Mouse (Mus musculus): ENCODE measurements around the gene U2af2. TPM values are rescaled to one million over a fixed set of nuclear protein-coding genes. Genes with fewer than 3 reads are reported as not detected.

Gene U2af2
- polyA plus RNA-seq, 1 experiment from 2014 or later: 124 TPM

DNA sequence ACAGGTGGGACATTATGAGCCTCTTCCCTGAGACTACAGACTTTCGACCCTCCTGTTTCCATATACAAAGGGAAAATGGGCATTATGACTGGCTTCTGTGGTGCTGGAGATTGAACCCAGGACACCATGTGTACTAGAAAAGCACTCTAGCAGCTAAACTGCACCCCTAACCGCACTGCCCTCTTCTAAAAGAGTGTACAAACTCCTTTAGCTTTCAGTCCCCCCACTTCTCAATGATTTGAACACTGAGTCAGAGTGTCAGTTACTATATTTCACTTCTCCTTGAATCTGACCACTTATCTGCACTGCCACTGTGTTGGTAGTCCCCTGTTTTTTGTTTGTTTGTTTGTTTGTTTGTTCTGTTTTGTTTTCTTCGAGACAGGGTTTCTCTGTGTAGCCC, 28.1 kb upstream of the U2af2 start, which contains the start of gene 4632433K11Rik:
Gene 4632433K11Rik (plus strand): TSS at position 301 of the 400 bp plus-strand sequence.
- Histone ChIP-seq H3K4me1 (ENCODE audit: control insufficient read depth, insufficient read depth, low read length) (0 out of 2 replicates have a peak, but pooled peaks cover 7% of the 10 kb centered on the region), H3K9me3 (replicated peaks; ENCODE audit: control insufficient read depth, low read length) (peaks cover 21% of the 10 kb centered on the region), H3K9ac (ENCODE audit: low read length) (no peak within 1 kb of the TSS), H3K27me3 (replicated peaks; ENCODE audit: control insufficient read depth, insufficient read depth, low read length) (no peaks in the 10 kb centered on the region), H3K36me3 (ENCODE audit: control insufficient read depth, insufficient read depth, low read length) (peaks cover 64% of the 10 kb centered on the region), H3K4me2 (ENCODE audit: low read length) (no peak within 1 kb of the TSS), H3K4me3 (ENCODE audit: low read depth, low read length) (no peak within 1 kb of the TSS), H3K27ac (ENCODE audit: low read depth, low read length) (no peak within 1 kb of the TSS)
- DNase-seq (ENCODE audit: low spot score): no peak
- no peak for ATAC-seq
- WGBS: 92% methylated on average over 3 of the region's 3 CpGs

DNA sequence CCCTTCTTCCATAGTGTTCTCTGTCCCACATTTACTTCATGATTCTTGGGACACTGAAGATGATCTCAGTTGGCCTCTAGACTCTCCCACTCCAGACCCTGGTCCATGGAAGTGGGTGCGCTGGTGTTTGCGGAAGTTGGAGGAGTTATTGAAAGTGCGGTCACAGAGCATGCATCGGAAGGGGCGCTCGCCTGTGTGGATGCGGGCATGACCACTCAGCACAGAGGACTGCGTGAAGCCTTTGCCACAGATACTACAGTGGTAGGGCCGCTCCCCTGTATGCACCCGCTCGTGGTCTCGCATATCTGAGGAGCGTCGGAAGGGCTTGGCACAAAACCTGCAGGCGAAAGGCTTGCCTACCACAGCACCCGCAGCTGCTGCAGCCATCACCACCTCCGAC, 26.3 kb upstream of the U2af2 start:
- ATAC-seq (no peak), DNase-seq (ENCODE audit: low spot score) (no peak)
- Histone ChIP-seq H3K27ac (ENCODE audit: low read depth, low read length) (no peak overlapping the region), H3K36me3 (ENCODE audit: control insufficient read depth, insufficient read depth, low read length) (peaks cover 46% of the 10 kb centered on the region), H3K4me2 (ENCODE audit: low read length) (no peak overlapping the region), H3K4me1 (ENCODE audit: control insufficient read depth, insufficient read depth, low read length) (0 out of 2 replicates have a peak, but pooled peaks cover 8% of the 10 kb centered on the region), H3K4me3 (ENCODE audit: low read depth, low read length) (no peak overlapping the region), H3K27me3 (replicated peaks; ENCODE audit: control insufficient read depth, insufficient read depth, low read length) (no peaks in the 10 kb centered on the region), H3K9ac (ENCODE audit: low read length) (no peak overlapping the region), H3K9me3 (replicated peaks; ENCODE audit: control insufficient read depth, low read length) (peaks cover 11% of the 10 kb centered on the region)
- 99% methylated on average over 17 of the region's 17 CpGs for WGBS

DNA sequence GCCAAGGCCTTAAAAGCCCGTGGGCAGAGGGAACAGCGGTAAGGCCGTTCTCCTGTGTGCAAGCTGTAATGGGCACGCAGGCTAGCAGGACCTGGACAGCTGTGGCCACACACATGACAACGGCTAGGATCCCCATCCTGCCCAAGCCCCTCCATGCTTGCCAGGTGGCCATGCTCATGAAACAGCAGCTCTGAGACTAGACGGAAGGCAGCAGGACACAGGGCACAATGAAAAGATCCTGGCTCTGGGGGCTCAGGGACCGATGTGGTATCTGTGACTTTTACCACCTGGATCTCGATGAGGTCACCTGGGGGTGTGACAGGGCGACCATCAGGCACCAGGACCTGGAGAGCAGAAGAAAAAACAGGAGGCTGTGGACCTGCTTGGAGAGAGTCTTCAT, 25.8 kb upstream of the U2af2 start:
- Histone ChIP-seq H3K9ac (ENCODE audit: low read length) (no peak overlapping the region), H3K4me3 (ENCODE audit: low read depth, low read length) (no peak overlapping the region), H3K9me3 (replicated peaks; ENCODE audit: control insufficient read depth, low read length) (peaks cover 6% of the 10 kb centered on the region), H3K36me3 (ENCODE audit: control insufficient read depth, insufficient read depth, low read length) (peaks cover 41% of the 10 kb centered on the region), H3K27ac (ENCODE audit: low read depth, low read length) (no peak overlapping the region), H3K27me3 (replicated peaks; ENCODE audit: control insufficient read depth, insufficient read depth, low read length) (no peaks in the 10 kb centered on the region), H3K4me2 (ENCODE audit: low read length) (no peak overlapping the region), H3K4me1 (ENCODE audit: control insufficient read depth, insufficient read depth, low read length) (0 out of 2 replicates have a peak, but pooled peaks cover 8% of the 10 kb centered on the region)
- DNase-seq (ENCODE audit: low spot score) (no peak), ATAC-seq (no peak)
- 95% methylated on average over 9 of the region's 9 CpGs for WGBS

DNA sequence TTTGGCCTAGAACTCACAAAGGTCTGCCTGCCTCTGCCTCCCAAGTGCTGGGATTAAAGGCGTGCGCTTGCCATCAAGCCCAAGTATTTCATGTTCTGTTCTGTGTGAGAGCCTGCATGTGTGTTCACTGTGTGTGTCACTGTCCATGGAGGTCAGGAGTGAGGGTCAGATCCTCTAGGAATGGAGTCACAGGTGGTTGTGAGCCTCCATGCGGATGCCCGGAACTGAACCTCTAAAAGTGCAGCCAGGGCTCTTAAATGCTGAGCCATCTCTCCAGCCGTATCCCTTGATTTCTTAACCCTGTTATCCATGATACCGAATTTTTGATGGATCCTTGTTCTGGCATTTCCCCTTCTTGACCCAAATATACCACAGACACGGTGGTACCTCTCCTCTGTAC, 24.9 kb upstream of the U2af2 start:
- Histone ChIP-seq H3K9ac (ENCODE audit: low read length) (no peak overlapping the region), H3K4me1 (ENCODE audit: control insufficient read depth, insufficient read depth, low read length) (0 out of 2 replicates have a peak, but pooled peaks cover 8% of the 10 kb centered on the region), H3K9me3 (replicated peaks; ENCODE audit: control insufficient read depth, low read length) (no peaks in the 10 kb centered on the region), H3K27me3 (replicated peaks; ENCODE audit: control insufficient read depth, insufficient read depth, low read length) (no peaks in the 10 kb centered on the region), H3K4me2 (ENCODE audit: low read length) (no peak overlapping the region), H3K4me3 (ENCODE audit: low read depth, low read length) (no peak overlapping the region), H3K36me3 (ENCODE audit: control insufficient read depth, insufficient read depth, low read length) (peaks cover 32% of the 10 kb centered on the region), H3K27ac (ENCODE audit: low read depth, low read length) (no peak overlapping the region)
- 90% methylated on average over 7 of the region's 7 CpGs for WGBS
- no peak for ATAC-seq
- DNase-seq (ENCODE audit: low spot score): no peak

DNA sequence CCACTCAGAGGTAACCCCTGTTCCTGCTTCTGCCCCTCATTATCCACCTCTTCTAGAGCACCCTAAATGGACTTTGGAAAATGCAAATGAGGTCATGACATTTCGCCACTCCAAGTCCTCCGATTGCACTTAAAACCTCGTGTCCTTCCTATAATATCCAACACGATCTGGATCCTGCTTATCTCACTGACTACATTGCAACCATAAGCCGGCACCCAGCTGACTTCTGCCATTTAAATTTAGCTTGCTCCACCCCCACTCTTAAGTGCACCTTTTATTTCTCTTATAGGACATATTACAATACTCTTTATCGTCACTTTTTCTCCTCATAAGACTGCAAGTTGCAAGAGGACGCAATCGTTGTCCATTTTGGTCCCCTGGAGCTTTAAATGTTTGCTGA, 24.5 kb upstream of the U2af2 start:
- Histone ChIP-seq H3K4me2 (ENCODE audit: low read length) (peak overlapping the region; percentile 61), H3K27ac (ENCODE audit: low read depth, low read length) (peak overlapping the region; percentile 94; the same call in 1 of the 2 replicates), H3K4me1 (ENCODE audit: control insufficient read depth, insufficient read depth, low read length) (0 out of 2 replicates have a peak, but pooled peaks cover 8% of the 10 kb centered on the region), H3K27me3 (replicated peaks; ENCODE audit: control insufficient read depth, insufficient read depth, low read length) (no peaks in the 10 kb centered on the region), H3K4me3 (ENCODE audit: low read depth, low read length) (peak overlapping the region; percentile 58; the same call in 1 of the 2 replicates), H3K36me3 (ENCODE audit: control insufficient read depth, insufficient read depth, low read length) (peaks cover 28% of the 10 kb centered on the region), H3K9ac (ENCODE audit: low read length) (no peak overlapping the region), H3K9me3 (replicated peaks; ENCODE audit: control insufficient read depth, low read length) (no peaks in the 10 kb centered on the region)
- 89% methylated on average over 8 of the region's 8 CpGs for WGBS
- ATAC-seq (no peak), DNase-seq (ENCODE audit: low spot score) (no peak)

DNA sequence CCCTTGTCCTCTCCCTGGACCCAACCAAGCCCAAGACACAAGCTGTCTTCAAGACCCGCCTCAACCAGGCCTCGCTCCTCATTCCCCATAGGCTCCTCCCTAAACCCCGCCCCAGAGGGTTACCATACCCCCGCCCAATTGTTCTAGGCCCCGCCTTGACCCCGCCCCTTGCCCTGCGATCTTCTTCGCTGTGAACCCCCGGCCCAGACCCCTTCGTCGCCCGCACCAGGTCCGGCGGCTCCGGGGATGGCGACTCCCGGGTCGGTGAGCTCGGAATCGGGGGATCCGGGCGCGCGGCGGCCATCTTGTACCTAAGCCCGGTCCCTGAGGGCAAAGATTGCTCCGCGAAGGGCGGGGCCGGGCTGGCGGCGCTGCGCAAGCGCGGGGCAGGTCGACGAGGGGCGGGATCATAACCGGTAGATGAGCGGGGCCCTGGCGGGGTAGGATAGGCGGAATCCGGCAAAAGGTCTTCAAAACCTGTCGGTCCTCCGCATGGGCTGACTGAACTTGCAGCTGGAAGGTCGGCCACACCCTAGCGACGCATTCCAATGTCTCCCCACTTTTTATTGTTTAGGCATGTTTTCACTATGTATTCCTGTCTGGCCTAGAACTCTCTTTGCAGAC, 23.7 kb upstream of the U2af2 start, which contains the start of gene Zfp784:
Gene Zfp784 (minus strand): TSS at position 338 of the 624 bp plus-strand sequence.
- Histone ChIP-seq H3K9me3 (replicated peaks; ENCODE audit: control insufficient read depth, low read length) (no peaks in the 10 kb centered on the region), H3K36me3 (ENCODE audit: control insufficient read depth, insufficient read depth, low read length) (peaks cover 20% of the 10 kb centered on the region), H3K27me3 (replicated peaks; ENCODE audit: control insufficient read depth, insufficient read depth, low read length) (no peaks in the 10 kb centered on the region), H3K27ac (ENCODE audit: low read depth, low read length) (peak within 1 kb of the TSS; percentile 94), H3K9ac (ENCODE audit: low read length) (peak within 1 kb of the TSS; percentile 76), H3K4me2 (ENCODE audit: low read length) (peak within 1 kb of the TSS; percentile 61), H3K4me3 (ENCODE audit: low read depth, low read length) (peak within 1 kb of the TSS; percentile 58), H3K4me1 (ENCODE audit: control insufficient read depth, insufficient read depth, low read length) (0 out of 2 replicates have a peak, but pooled peaks cover 8% of the 10 kb centered on the region)
- DNase-seq (ENCODE audit: low spot score): peak; percentile 92
- ATAC-seq: peak; percentile 97
- under 1% methylated on average over 48 of the region's 48 CpGs for WGBS

DNA sequence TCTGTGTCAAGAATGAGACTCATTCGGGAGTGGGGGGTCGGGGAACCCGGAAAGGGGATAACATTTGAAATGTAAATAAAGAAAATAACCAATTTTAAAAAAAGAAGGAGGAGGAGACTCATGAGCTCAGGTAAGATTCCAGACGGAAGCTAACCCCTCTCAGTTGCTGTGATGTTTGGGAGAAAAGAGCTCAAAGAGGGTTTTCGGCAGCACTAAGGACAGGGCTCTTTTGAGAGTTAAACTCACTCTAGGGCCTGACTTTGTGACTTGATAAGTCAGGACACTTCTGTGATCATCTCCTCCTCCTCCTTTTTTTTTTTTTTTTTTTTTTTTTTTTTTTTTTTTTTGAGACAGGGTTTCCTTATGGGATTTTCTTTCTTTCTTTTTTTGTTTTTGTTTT, 23.0 kb upstream of the U2af2 start:
- H3K27ac ChIP-seq (ENCODE audit: low read depth, low read length): peak overlapping the region; percentile 94
- peaks cover 14% of the 10 kb centered on the region for H3K36me3 ChIP-seq (ENCODE audit: control insufficient read depth, insufficient read depth, low read length)
- peak overlapping the region; percentile 61 for H3K4me2 ChIP-seq (ENCODE audit: low read length)
- H3K9me3 ChIP-seq (replicated peaks; ENCODE audit: control insufficient read depth, low read length): no peaks in the 10 kb centered on the region
- H3K27me3 ChIP-seq (replicated peaks; ENCODE audit: control insufficient read depth, insufficient read depth, low read length): no peaks in the 10 kb centered on the region
- 0 out of 2 replicates have a peak, but pooled peaks cover 8% of the 10 kb centered on the region for H3K4me1 ChIP-seq (ENCODE audit: control insufficient read depth, insufficient read depth, low read length)
- peak overlapping the region; percentile 76 for H3K9ac ChIP-seq (ENCODE audit: low read length)
- 40% methylated on average over 5 of the region's 5 CpGs for WGBS
- peak overlapping the region; percentile 58 for H3K4me3 ChIP-seq (ENCODE audit: low read depth, low read length)
- DNase-seq (ENCODE audit: low spot score) (no peak), ATAC-seq (no peak)

DNA sequence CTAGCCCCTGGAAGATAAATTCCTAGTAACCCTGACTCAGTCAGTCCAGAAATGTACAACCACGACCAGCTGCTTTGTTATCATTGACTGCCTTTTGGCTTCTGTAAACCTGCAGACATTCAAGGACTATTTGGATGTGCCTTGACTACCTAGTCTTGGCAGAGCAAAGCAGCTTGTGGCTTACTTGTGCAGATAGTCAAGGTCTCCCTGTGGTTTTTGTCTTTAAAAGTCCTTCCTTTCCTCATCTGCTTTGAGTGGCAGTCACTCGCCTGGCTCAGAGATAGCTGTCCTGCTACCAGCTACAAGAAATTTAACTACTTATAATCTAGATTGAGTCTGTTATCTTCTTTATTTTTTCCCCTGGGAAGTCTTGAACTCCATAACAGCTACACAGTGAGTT, 17.0 kb upstream of the U2af2 start:
- H3K27me3 ChIP-seq (replicated peaks; ENCODE audit: control insufficient read depth, insufficient read depth, low read length): no peaks in the 10 kb centered on the region
- H3K9me3 ChIP-seq (replicated peaks; ENCODE audit: control insufficient read depth, low read length): no peaks in the 10 kb centered on the region
- DNase-seq (ENCODE audit: low spot score): no peak
- H3K9ac ChIP-seq (ENCODE audit: low read length): no peak overlapping the region
- no peak overlapping the region for H3K27ac ChIP-seq (ENCODE audit: low read depth, low read length)
- H3K36me3 ChIP-seq (ENCODE audit: control insufficient read depth, insufficient read depth, low read length): no peaks in the 10 kb centered on the region
- 77% methylated on average over 2 of the region's 2 CpGs for WGBS
- H3K4me1 ChIP-seq (ENCODE audit: control insufficient read depth, insufficient read depth, low read length): no peaks in the 10 kb centered on the region
- H3K4me3 ChIP-seq (ENCODE audit: low read depth, low read length): no peak overlapping the region
- no peak for ATAC-seq
- no peak overlapping the region for H3K4me2 ChIP-seq (ENCODE audit: low read length)

DNA sequence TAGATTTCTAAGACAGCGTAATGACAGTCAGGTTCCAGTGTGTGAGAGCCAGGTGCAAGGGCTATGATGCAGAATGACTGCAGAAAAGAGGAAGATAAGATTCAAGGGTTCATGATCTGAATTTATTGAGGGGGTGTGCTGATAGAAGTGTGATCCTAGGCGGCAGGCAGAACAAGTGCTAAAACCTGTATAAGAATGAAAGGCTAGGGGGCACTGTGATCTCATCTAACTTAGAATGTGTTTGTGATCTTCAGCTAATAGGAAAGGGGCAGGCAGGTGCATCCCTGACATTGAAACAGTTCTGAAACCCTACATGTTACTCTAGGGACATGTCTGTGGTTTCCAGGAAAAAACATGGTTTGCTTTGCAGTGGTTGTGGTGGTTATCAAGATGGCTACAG, 15.8 kb upstream of the U2af2 start:
- H3K36me3 ChIP-seq (ENCODE audit: control insufficient read depth, insufficient read depth, low read length): no peaks in the 10 kb centered on the region
- no peaks in the 10 kb centered on the region for H3K4me1 ChIP-seq (ENCODE audit: control insufficient read depth, insufficient read depth, low read length)
- DNase-seq (ENCODE audit: low spot score) (no peak), ATAC-seq (no peak)
- H3K9ac ChIP-seq (ENCODE audit: low read length): no peak overlapping the region
- no peaks in the 10 kb centered on the region for H3K9me3 ChIP-seq (replicated peaks; ENCODE audit: control insufficient read depth, low read length)
- H3K27ac ChIP-seq (ENCODE audit: low read depth, low read length): no peak overlapping the region
- H3K4me3 ChIP-seq (ENCODE audit: low read depth, low read length): no peak overlapping the region
- H3K4me2 ChIP-seq (ENCODE audit: low read length): no peak overlapping the region
- no peaks in the 10 kb centered on the region for H3K27me3 ChIP-seq (replicated peaks; ENCODE audit: control insufficient read depth, insufficient read depth, low read length)
- 72% methylated on average over 2 of the region's 2 CpGs for WGBS

All from forebrain, embryonic 14.5 days (tissue).